8 mouse cellular contexts compared by ENCODE assay signal in genomic region chr2:65238171-65238963, GRCm38 (mm10). TPM values are rescaled to one million over a fixed set of nuclear protein-coding genes. Genes with fewer than 3 reads are reported as not detected.
DNase-seq lines count a peak whose midpoint lies in the region; ATAC-seq and TF ChIP-seq lines count a peak whose summit lies in the region.

No protein-coding gene starts in this region.

- H3K9ac ChIP-seq in hindbrain, postnatal 0 days (replicated peaks; ENCODE audit: low read length) = peak overlapping the region; percentile 67

- H3K27me3 ChIP-seq in hindbrain, postnatal 0 days (ENCODE audit: insufficient read depth, low read length) = no peaks in the 10 kb centered on the region

- peak overlapping the region; percentile 77 for H3K27ac ChIP-seq in hindbrain, postnatal 0 days

- no peak; the same call in 1 of the 2 replicates for TF ChIP-seq CTCF in hindbrain, postnatal 0 days (IDR thresholded peaks at IDR 0.05; ENCODE audit: low read depth)

- H3K9me3 ChIP-seq in hindbrain, postnatal 0 days (ENCODE audit: low read length) = no peaks in the 10 kb centered on the region

- peak; percentile 88 for ATAC-seq in hindbrain, postnatal 0 days
- peak; percentile 78 for ATAC-seq in megakaryocyte, adult 5-6 weeks (ENCODE audit: poor library complexity, severe bottlenecking)

- intact Hi-C loops in left cerebral cortex, postnatal 10 days (cut with DNase I) = loop anchor here (5.0 kb wide), 1 partner anchor 94 kb away; no protein-coding TSS in a partner anchor

- H3K36me3 ChIP-seq in hindbrain, postnatal 0 days (ENCODE audit: insufficient read depth, low read length) = no peaks in the 10 kb centered on the region

- H3K4me1 ChIP-seq in hindbrain, postnatal 0 days (ENCODE audit: insufficient read depth, low read length) = no peaks in the 10 kb centered on the region

- under 1% methylated on average over 97 of the region's 114 CpGs for WGBS in hindbrain, postnatal 0 days

- H3K4me2 ChIP-seq in hindbrain, postnatal 0 days (ENCODE audit: low read depth, low read length) = peak overlapping the region; percentile 95

- DNase-seq in R1 (ENCODE audit: low read depth, low spot score) = peak; percentile 69
- peak; percentile 61 to 70 for DNase-seq in cerebellum, postnatal 25 days
- DNase-seq in gastrocnemius, postnatal 10 days = peak; percentile 70
- DNase-seq in hindbrain, postnatal 0 days (ENCODE audit: low spot score) = peak; percentile 69
- DNase-seq in left cerebral cortex, postnatal 10 days (ENCODE audit: extremely low spot score in 1 of 2, low spot score in 2 of 2) = peak; percentile 29 to 90
- peak; percentile 7 to 35 for DNase-seq in right cerebral cortex, adult 2 months (ENCODE audit: low spot score in 2 of 2)
- DNase-seq in urinary bladder, postnatal 10 days (ENCODE audit: low spot score) = peak; percentile 27

- peak overlapping the region; percentile 74 for H3K4me3 ChIP-seq in hindbrain, postnatal 0 days (ENCODE audit: low read length)

RNA-seq across cellular contexts. Expression of gene Cobll1, which starts 0.8 kb away (rescaled TPM):
- 1 to 10 TPM; 7.3 to 9.2 TPM for total RNA-seq in gastrocnemius, postnatal 10 days (2021)
- total RNA-seq in hindbrain, postnatal 0 days (2014; rRNA removed) = 2.4 and 2.5 TPM in 2 replicates
- 3.3 and 3.5 TPM in 2 replicates for polyA plus RNA-seq in hindbrain, postnatal 0 days (2015; fragmentation: Nextera tagmentation; extraction: Ambion mirVana)
- 1 to 10 TPM; 8.4 to 9.1 TPM for total RNA-seq in left cerebral cortex, postnatal 10 days (2021)
- 2.3 and 6.5 TPM in 2 replicates for total RNA-seq in megakaryocyte, adult 5-6 weeks (2015)
- 0.48 and 1.1 TPM in 2 replicates for total RNA-seq in megakaryocyte, adult 5-6 weeks (2017)

Comparison
In these comparisons a context has a peak if more than half of its experiments do, and no peak if none do; other contexts are left out.
1. Peak in every context shown above with its lines: DNase-seq, ATAC-seq, H3K4me3 ChIP-seq and H3K27ac ChIP-seq.